In genomic region chr14:76810697-76811589, GRCm38 (mm10) we compare ENCODE assay signal across 10 mouse cellular contexts.
DNase-seq lines count a peak whose midpoint lies in the region; ATAC-seq and TF ChIP-seq lines count a peak whose summit lies in the region.
"Had no signal": no experiment of that assay in that cellular context is flagged by ENCODE, and none has a peak within 500 bp of the region (broad histone marks: within the 10 kb centered on the region; RNA-seq: fewer than 3 reads in every experiment).

No protein-coding gene starts in this region.

- no peaks in the 10 kb centered on the region for H3K27me3 ChIP-seq in forebrain, embryonic 12.5 days
- no peaks in the 10 kb centered on the region for H3K27me3 ChIP-seq in forebrain, postnatal 0 days (ENCODE audit: insufficient read depth, low read length)
- no peaks in the 10 kb centered on the region for H3K27me3 ChIP-seq in kidney, embryonic 16.5 days (ENCODE audit: insufficient read depth, low read length)
- H3K27me3 ChIP-seq in limb, embryonic 12.5 days = no peaks in the 10 kb centered on the region

- peak overlapping the region; percentile 29 for H3K4me2 ChIP-seq in forebrain, embryonic 12.5 days
- H3K4me2 ChIP-seq in forebrain, postnatal 0 days (ENCODE audit: low read depth) = no peak overlapping the region
- peak overlapping the region; percentile 41 for H3K4me2 ChIP-seq in kidney, embryonic 16.5 days (replicated peaks; ENCODE audit: low read depth, low read length)
- peak overlapping the region; percentile 50 for H3K4me2 ChIP-seq in limb, embryonic 12.5 days

- H3K27ac ChIP-seq in forebrain, embryonic 12.5 days = no peak overlapping the region
- H3K27ac ChIP-seq in forebrain, postnatal 0 days (ENCODE audit: low read depth, low read length) = no peak overlapping the region
- peak overlapping the region; percentile 38; the same call in 1 of the 2 replicates for H3K27ac ChIP-seq in kidney, embryonic 16.5 days (ENCODE audit: low read length)
- peak overlapping the region; percentile 93 for H3K27ac ChIP-seq in limb, embryonic 12.5 days
- H3K27ac ChIP-seq: macrophage had no signal

- H3K9me3 ChIP-seq in forebrain, embryonic 12.5 days = no peaks in the 10 kb centered on the region
- no peaks in the 10 kb centered on the region for H3K9me3 ChIP-seq in forebrain, postnatal 0 days (ENCODE audit: low read length)
- peaks cover 4% of the 10 kb centered on the region for H3K9me3 ChIP-seq in kidney, embryonic 16.5 days (ENCODE audit: low read length)
- H3K9me3 ChIP-seq in limb, embryonic 12.5 days = no peaks in the 10 kb centered on the region

- no peak for ATAC-seq in forebrain, embryonic 12.5 days (ENCODE audit: low FRiP score)
- ATAC-seq in forebrain, postnatal 0 days = no peak
- peak; percentile 76; the same call in 1 of the 2 replicates for ATAC-seq in kidney, embryonic 16.5 days (ENCODE audit: low FRiP score, low TSS enrichment)
- ATAC-seq in limb, embryonic 12.5 days (ENCODE audit: insufficient number of reproducible peaks, insufficient read depth, low FRiP score, low TSS enrichment, low read depth) = peak; percentile 83
- ATAC-seq: forebrain, embryonic 14.5 days had no signal

- 37% methylated on average over 21 of the region's 21 CpGs for WGBS in forebrain, embryonic 12.5 days
- WGBS in forebrain, postnatal 0 days = 43% methylated on average over 21 of the region's 21 CpGs
- WGBS in kidney, embryonic 16.5 days = 18% methylated on average over 21 of the region's 21 CpGs
- WGBS in limb, embryonic 12.5 days = 7% methylated on average over 21 of the region's 21 CpGs

- no peak overlapping the region for H3K9ac ChIP-seq in forebrain, embryonic 12.5 days
- H3K9ac ChIP-seq in forebrain, postnatal 0 days = no peak overlapping the region
- 0 out of 2 replicates have a peak overlapping the region, but pooled peaks have one; percentile 35 for H3K9ac ChIP-seq in kidney, embryonic 16.5 days (replicated peaks; ENCODE audit: low read length)
- no peak overlapping the region; the same call in 1 of the 2 replicates for H3K9ac ChIP-seq in limb, embryonic 12.5 days (replicated peaks)

- no peak for DNase-seq in forebrain, postnatal 0 days
- DNase-seq in kidney, adult 9 months = no peak
- peak; percentile 77 for DNase-seq in embryo, embryonic 10.5 days (ENCODE audit: low spot score)
- no peak for DNase-seq in spleen, postnatal 10 days (ENCODE audit: low spot score in 2 of 2)
- DNase-seq in urinary bladder, adult 18-20 months (ENCODE audit: low spot score in 2 of 2) = no peak

- H3K36me3 ChIP-seq in forebrain, embryonic 12.5 days (replicated peaks) = no peaks in the 10 kb centered on the region
- no peaks in the 10 kb centered on the region for H3K36me3 ChIP-seq in forebrain, postnatal 0 days (ENCODE audit: insufficient read depth)
- H3K36me3 ChIP-seq in kidney, embryonic 16.5 days (ENCODE audit: insufficient read depth, low read length) = no peaks in the 10 kb centered on the region
- no peaks in the 10 kb centered on the region for H3K36me3 ChIP-seq in limb, embryonic 12.5 days

- no peak overlapping the region for H3K4me3 ChIP-seq in forebrain, embryonic 12.5 days (replicated peaks)
- no peak overlapping the region for H3K4me3 ChIP-seq in forebrain, postnatal 0 days (ENCODE audit: low read depth, low read length)
- H3K4me3 ChIP-seq in kidney, embryonic 16.5 days (ENCODE audit: low read length) = no peak overlapping the region; the same call in 1 of the 2 replicates
- 0 out of 2 replicates have a peak overlapping the region, but pooled peaks have one; percentile 9 for H3K4me3 ChIP-seq in limb, embryonic 12.5 days (replicated peaks)

- no peak for TF ChIP-seq CTCF in forebrain, postnatal 0 days (IDR thresholded peaks at IDR 0.05; ENCODE audit: low read depth)

- peaks cover 10% of the 10 kb centered on the region; the same call in 1 of the 2 replicates for H3K4me1 ChIP-seq in forebrain, embryonic 12.5 days
- H3K4me1 ChIP-seq in forebrain, postnatal 0 days (ENCODE audit: insufficient read depth) = no peaks in the 10 kb centered on the region
- H3K4me1 ChIP-seq in kidney, embryonic 16.5 days (ENCODE audit: insufficient read depth, low read length) = peaks cover 23% of the 10 kb centered on the region
- peaks cover 27% of the 10 kb centered on the region for H3K4me1 ChIP-seq in limb, embryonic 12.5 days (replicated peaks)

Comparison
In these comparisons a context has a peak if more than half of its experiments do, and no peak if none do; other contexts are left out.
1. ATAC-seq: peak in kidney, embryonic 16.5 days (single experiment) and limb, embryonic 12.5 days (single experiment); none in forebrain, embryonic 12.5 days (single experiment) and forebrain, postnatal 0 days (single experiment).
2. H3K27ac ChIP-seq: peak in kidney, embryonic 16.5 days (single experiment) and limb, embryonic 12.5 days (single experiment); none in forebrain, embryonic 12.5 days (single experiment) and forebrain, postnatal 0 days (single experiment).